Mouse (Mus musculus) olfactory bulb, adult 2 months (tissue): ENCODE data around the gene Gpr1.

Experiments used
- CTCF ChIP-seq: fragments of 200-500 bp; IDR thresholded peaks from 2 replicates; pipeline ENCODE4 v1.5.1; 2012; ENCODE audit warnings: low read depth, mild to moderate bottlenecking, low read length, moderate library complexity; ENCODE audit not compliant: insufficient read depth
- POLR2A ChIP-seq: fragments of 200-500 bp; IDR thresholded peaks from 2 replicates; pipeline ENCODE4 v1.6.1; 2012; ENCODE audit warnings: mild to moderate bottlenecking, low read depth, low read length, moderate library complexity; ENCODE audit not compliant: insufficient read depth

DNA sequence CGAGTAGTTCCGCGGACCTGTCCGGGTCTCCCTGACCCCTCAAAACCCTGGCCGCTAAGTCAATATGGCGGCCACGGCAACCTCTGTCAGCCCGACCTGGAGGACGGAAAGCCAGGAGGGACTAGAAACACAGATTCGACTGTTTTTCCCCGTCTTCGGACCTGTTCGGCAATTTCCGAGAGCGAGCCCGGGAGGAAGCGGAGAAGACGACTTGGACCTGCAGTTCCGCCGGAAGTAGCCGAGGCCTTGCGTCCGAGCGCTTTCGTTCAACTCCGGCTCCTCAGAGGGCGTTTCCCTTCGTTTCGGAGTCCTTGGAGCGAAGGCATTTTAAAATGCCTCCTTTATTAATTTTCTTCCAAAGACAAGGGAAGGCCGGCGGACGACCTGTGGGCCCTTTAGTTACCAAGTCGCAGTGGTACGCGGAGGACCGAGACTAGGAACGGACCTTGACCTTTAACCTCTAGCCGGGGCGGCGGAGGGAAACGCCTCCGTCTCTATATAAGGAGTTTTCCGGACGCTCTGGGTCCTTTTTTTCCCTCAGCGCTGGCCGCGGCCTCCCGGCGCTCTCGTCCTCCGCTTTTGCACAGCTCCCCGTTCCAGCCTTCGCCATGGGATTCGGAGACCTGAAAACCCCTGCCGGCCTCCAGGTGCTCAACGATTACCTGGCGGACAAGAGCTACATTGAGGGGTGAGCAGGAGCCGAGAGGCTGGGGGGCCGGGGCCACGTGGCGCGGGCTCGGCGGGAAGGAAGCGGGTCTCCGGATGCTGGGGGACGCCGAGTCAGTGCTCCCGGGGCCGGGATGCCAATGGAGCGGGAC lies 37.5 kb downstream of the Gpr1 start, which contains the start of the genes Eef1b2 and Ndufs1:
- no peak for TF ChIP-seq CTCF
- TF ChIP-seq POLR2A: peak; percentile 50
